Mouse (Mus musculus): ENCODE results near the gene Kat8. TPM values are rescaled to one million over a fixed set of nuclear protein-coding genes. Genes with fewer than 3 reads are reported as not detected.

Gene Kat8
- polyA plus RNA-seq, 1 experiment: 18.7 TPM

DNA sequence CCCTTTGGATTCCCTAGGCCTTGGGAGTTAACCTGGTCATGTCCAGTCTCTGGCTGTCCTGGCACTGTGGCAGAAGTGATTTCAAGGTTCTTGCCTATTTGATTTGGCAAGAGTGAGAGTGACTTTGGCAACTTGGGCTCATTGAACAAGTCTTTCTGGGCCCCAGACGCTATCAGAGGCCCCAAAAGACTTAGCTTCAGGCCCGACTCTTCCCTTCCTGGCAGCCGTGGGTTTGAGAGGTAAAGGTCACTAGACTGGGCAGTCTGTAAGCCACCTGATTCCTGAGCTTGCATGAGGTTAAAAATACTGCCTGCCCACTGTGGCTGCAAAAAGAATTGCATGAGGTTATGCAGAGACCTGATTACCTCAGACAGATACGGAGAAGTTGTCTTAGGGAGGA, 3.7 kb upstream of the Kat8 start:
- Histone ChIP-seq H3K4me3 (ENCODE audit: insufficient read depth, poor library complexity, severe bottlenecking) (no peak overlapping the region), H3ac (ENCODE audit: control insufficient read depth, insufficient read length, low read depth) (no peak overlapping the region), H3K79me2 (ENCODE audit: control insufficient read depth, insufficient read depth) (peaks cover 17% of the 10 kb centered on the region), H3K27me3 (ENCODE audit: control insufficient read depth, insufficient read depth, insufficient read length) (no peaks in the 10 kb centered on the region), H3K79me3 (ENCODE audit: low read depth) (peaks cover 2% of the 10 kb centered on the region), H3K36me3 (ENCODE audit: control insufficient read depth, insufficient read depth) (peaks cover 31% of the 10 kb centered on the region)
- TF ChIP-seq CEBPB (IDR thresholded peaks at IDR 0.05; ENCODE audit: low read depth) (no peak), MYOG (IDR thresholded peaks at IDR 0.05; ENCODE audit: control insufficient read depth, extremely low read depth, insufficient read length) (no peak), USF1 (IDR thresholded peaks at IDR 0.05; ENCODE audit: low read depth) (no peak), MAX (IDR thresholded peaks at IDR 0.05) (no peak), FOSL1 (IDR thresholded peaks at IDR 0.05; ENCODE audit: insufficient read depth, low read length, poor library complexity, severe bottlenecking) (no peak), CTCF (IDR thresholded peaks at IDR 0.05; ENCODE audit: control insufficient read depth, insufficient read depth, insufficient read length) (no peak), MYOD1 (IDR thresholded peaks at IDR 0.05; ENCODE audit: control insufficient read depth, insufficient read length, low read depth) (no peak)

DNA sequence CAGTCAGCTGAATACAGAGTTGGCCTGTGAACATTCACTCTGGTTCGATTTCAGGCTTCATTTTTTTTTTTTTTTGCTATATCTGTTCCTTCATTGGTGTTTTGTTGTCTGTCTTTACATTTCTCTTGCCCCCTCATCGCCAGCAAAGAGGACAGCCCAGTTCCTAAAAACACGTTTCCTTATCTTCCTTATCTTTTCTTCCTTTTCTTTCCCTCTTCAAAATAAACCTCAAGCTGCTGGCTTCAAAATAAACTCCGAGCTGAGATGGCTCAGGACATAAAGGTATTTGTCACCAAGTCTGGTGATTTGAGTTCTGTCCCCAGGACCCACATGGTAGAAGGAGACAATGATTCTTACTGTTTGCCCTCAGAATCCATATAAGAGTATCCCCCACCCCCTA, 622 bp downstream of the Kat8 start:
- no peaks in the 10 kb centered on the region for H3K79me3 ChIP-seq (ENCODE audit: low read depth)
- peak overlapping the region; percentile 61 for H3K4me3 ChIP-seq (ENCODE audit: insufficient read depth, poor library complexity, severe bottlenecking)
- TF ChIP-seq MYOD1 (IDR thresholded peaks at IDR 0.05; ENCODE audit: control insufficient read depth, insufficient read length, low read depth) (no peak), CTCF (IDR thresholded peaks at IDR 0.05; ENCODE audit: control insufficient read depth, insufficient read depth, insufficient read length) (no peak), MAX (IDR thresholded peaks at IDR 0.05) (no peak), USF1 (IDR thresholded peaks at IDR 0.05; ENCODE audit: low read depth) (no peak), CEBPB (IDR thresholded peaks at IDR 0.05; ENCODE audit: low read depth) (no peak), MYOG (IDR thresholded peaks at IDR 0.05; ENCODE audit: control insufficient read depth, extremely low read depth, insufficient read length) (no peak), FOSL1 (IDR thresholded peaks at IDR 0.05; ENCODE audit: insufficient read depth, low read length, poor library complexity, severe bottlenecking) (no peak)
- H3K27me3 ChIP-seq (ENCODE audit: control insufficient read depth, insufficient read depth, insufficient read length): no peaks in the 10 kb centered on the region
- peak overlapping the region; percentile 7 for H3ac ChIP-seq (ENCODE audit: control insufficient read depth, insufficient read length, low read depth)
- H3K79me2 ChIP-seq (ENCODE audit: control insufficient read depth, insufficient read depth): peaks cover 7% of the 10 kb centered on the region
- peaks cover 17% of the 10 kb centered on the region for H3K36me3 ChIP-seq (ENCODE audit: control insufficient read depth, insufficient read depth)

DNA sequence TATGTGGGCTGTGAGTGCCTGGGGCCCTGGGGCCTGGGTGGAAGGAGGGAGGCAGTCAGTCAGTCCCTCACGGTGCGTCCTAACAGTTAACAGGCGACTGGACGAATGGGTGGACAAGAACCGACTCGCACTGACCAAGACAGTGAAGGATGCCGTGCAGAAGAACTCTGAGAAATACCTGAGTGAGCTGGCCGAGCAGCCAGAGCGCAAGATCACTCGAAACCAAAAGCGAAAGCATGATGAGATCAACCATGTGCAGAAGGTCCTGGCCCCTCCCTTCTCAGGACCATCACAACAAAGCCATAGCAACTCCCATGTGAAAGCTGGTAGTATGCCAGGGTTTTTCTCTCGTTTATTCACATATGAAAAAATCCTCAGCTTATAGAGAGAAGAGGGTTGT, 3.0 kb downstream of the Kat8 start:
- no peaks in the 10 kb centered on the region for H3K79me3 ChIP-seq (ENCODE audit: low read depth)
- no peak overlapping the region for H3K4me3 ChIP-seq (ENCODE audit: insufficient read depth, poor library complexity, severe bottlenecking)
- H3K27me3 ChIP-seq (ENCODE audit: control insufficient read depth, insufficient read depth, insufficient read length): no peaks in the 10 kb centered on the region
- H3K79me2 ChIP-seq (ENCODE audit: control insufficient read depth, insufficient read depth): peaks cover 7% of the 10 kb centered on the region
- H3K36me3 ChIP-seq (ENCODE audit: control insufficient read depth, insufficient read depth): peaks cover 10% of the 10 kb centered on the region
- no peak overlapping the region for H3ac ChIP-seq (ENCODE audit: control insufficient read depth, insufficient read length, low read depth)
- TF ChIP-seq USF1 (IDR thresholded peaks at IDR 0.05; ENCODE audit: low read depth) (no peak), FOSL1 (IDR thresholded peaks at IDR 0.05; ENCODE audit: insufficient read depth, low read length, poor library complexity, severe bottlenecking) (no peak), CTCF (IDR thresholded peaks at IDR 0.05; ENCODE audit: control insufficient read depth, insufficient read depth, insufficient read length) (no peak), MYOD1 (IDR thresholded peaks at IDR 0.05; ENCODE audit: control insufficient read depth, insufficient read length, low read depth) (no peak), CEBPB (IDR thresholded peaks at IDR 0.05; ENCODE audit: low read depth) (no peak), MYOG (IDR thresholded peaks at IDR 0.05; ENCODE audit: control insufficient read depth, extremely low read depth, insufficient read length) (no peak), MAX (IDR thresholded peaks at IDR 0.05) (no peak)

DNA sequence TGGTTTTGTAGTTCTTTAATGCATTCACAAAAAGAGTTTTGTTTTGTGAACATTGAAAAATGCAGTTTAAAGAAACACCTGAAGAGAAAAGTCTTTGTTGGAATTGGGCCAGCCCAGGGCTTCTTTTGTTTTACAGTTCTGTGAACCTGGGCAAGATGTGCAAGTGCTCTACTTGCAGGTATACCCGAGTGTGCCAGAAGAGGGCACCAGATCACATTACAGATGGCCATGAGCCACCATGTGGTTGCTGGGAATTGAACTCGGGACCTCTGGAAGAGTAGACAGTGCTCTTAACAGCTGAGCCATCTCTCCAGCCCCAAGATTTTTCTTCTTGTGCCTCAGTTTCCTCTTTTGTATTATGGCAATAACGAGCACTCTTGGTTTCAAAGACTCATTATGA, 5.9 kb downstream of the Kat8 start:
- Histone ChIP-seq H3K36me3 (ENCODE audit: control insufficient read depth, insufficient read depth) (peaks cover 10% of the 10 kb centered on the region), H3K79me2 (ENCODE audit: control insufficient read depth, insufficient read depth) (peaks cover 2% of the 10 kb centered on the region), H3K27me3 (ENCODE audit: control insufficient read depth, insufficient read depth, insufficient read length) (no peaks in the 10 kb centered on the region), H3K4me3 (ENCODE audit: insufficient read depth, poor library complexity, severe bottlenecking) (no peak overlapping the region), H3K79me3 (ENCODE audit: low read depth) (no peaks in the 10 kb centered on the region), H3ac (ENCODE audit: control insufficient read depth, insufficient read length, low read depth) (no peak overlapping the region)
- TF ChIP-seq CTCF (IDR thresholded peaks at IDR 0.05; ENCODE audit: control insufficient read depth, insufficient read depth, insufficient read length) (no peak), MYOG (IDR thresholded peaks at IDR 0.05; ENCODE audit: control insufficient read depth, extremely low read depth, insufficient read length) (no peak), MAX (IDR thresholded peaks at IDR 0.05) (no peak), CEBPB (IDR thresholded peaks at IDR 0.05; ENCODE audit: low read depth) (no peak), FOSL1 (IDR thresholded peaks at IDR 0.05; ENCODE audit: insufficient read depth, low read length, poor library complexity, severe bottlenecking) (no peak), MYOD1 (IDR thresholded peaks at IDR 0.05; ENCODE audit: control insufficient read depth, insufficient read length, low read depth) (no peak), USF1 (IDR thresholded peaks at IDR 0.05; ENCODE audit: low read depth) (no peak)

DNA sequence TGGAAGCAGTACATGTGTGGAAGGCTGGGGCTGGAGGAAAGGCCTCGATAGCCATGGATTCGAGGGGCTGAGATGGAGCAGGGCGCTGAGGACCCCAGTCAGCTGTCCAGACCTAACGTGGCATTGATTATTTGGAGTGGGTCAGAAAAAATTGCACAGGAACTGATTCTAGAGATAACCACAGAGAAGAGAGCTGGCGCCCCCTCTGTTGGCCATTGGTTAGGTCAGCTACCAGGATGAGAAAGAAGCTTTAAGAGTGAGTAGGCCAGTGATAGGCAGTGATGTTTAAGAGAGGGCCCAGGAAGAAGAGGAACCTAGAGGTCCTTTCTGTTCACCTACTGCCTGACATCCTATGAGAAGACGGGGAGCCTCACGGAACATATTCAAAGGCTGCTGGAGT, 7.0 kb downstream of the Kat8 start:
- Histone ChIP-seq H3K36me3 (ENCODE audit: control insufficient read depth, insufficient read depth) (peaks cover 10% of the 10 kb centered on the region), H3K79me3 (ENCODE audit: low read depth) (no peaks in the 10 kb centered on the region), H3ac (ENCODE audit: control insufficient read depth, insufficient read length, low read depth) (no peak overlapping the region), H3K4me3 (ENCODE audit: insufficient read depth, poor library complexity, severe bottlenecking) (no peak overlapping the region), H3K27me3 (ENCODE audit: control insufficient read depth, insufficient read depth, insufficient read length) (no peaks in the 10 kb centered on the region), H3K79me2 (ENCODE audit: control insufficient read depth, insufficient read depth) (no peaks in the 10 kb centered on the region)
- TF ChIP-seq FOSL1 (IDR thresholded peaks at IDR 0.05; ENCODE audit: insufficient read depth, low read length, poor library complexity, severe bottlenecking): no peak
- TF ChIP-seq MYOG (IDR thresholded peaks at IDR 0.05; ENCODE audit: control insufficient read depth, extremely low read depth, insufficient read length): no peak
- no peak for TF ChIP-seq MYOD1 (IDR thresholded peaks at IDR 0.05; ENCODE audit: control insufficient read depth, insufficient read length, low read depth)
- TF ChIP-seq USF1 (IDR thresholded peaks at IDR 0.05; ENCODE audit: low read depth): no peak
- no peak for TF ChIP-seq CTCF (IDR thresholded peaks at IDR 0.05; ENCODE audit: control insufficient read depth, insufficient read depth, insufficient read length)
- TF ChIP-seq CEBPB (IDR thresholded peaks at IDR 0.05; ENCODE audit: low read depth): no peak
- TF ChIP-seq MAX (IDR thresholded peaks at IDR 0.05): no peak

DNA sequence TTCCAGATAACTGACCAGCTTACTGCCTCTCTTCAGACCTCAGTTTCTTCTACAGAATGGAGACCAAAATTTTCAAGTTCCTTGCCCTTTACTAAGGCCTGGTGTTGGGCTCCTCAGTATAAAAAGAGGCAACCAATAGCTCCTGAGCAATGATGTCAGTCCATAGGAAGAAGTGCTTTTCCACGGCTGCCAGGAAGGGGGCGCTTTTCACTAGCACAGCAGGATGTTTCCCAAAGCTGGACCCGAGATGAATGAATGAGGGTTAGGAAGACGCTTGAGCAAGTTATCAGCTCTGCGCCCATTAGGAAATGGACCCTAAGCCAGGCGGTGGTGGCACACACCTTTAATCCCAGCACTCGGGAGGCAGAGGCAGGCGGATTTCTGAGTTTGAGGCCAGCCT, 9.2 kb downstream of the Kat8 start:
- Histone ChIP-seq H3K36me3 (ENCODE audit: control insufficient read depth, insufficient read depth) (no peaks in the 10 kb centered on the region), H3K4me3 (ENCODE audit: insufficient read depth, poor library complexity, severe bottlenecking) (no peak overlapping the region), H3K79me2 (ENCODE audit: control insufficient read depth, insufficient read depth) (no peaks in the 10 kb centered on the region), H3ac (ENCODE audit: control insufficient read depth, insufficient read length, low read depth) (no peak overlapping the region), H3K79me3 (ENCODE audit: low read depth) (no peaks in the 10 kb centered on the region), H3K27me3 (ENCODE audit: control insufficient read depth, insufficient read depth, insufficient read length) (no peaks in the 10 kb centered on the region)
- TF ChIP-seq CTCF (IDR thresholded peaks at IDR 0.05; ENCODE audit: control insufficient read depth, insufficient read depth, insufficient read length): peak; percentile 2
- no peak for TF ChIP-seq FOSL1 (IDR thresholded peaks at IDR 0.05; ENCODE audit: insufficient read depth, low read length, poor library complexity, severe bottlenecking)

All from C2C12 (cell line).